In genomic region chrX:136742661-136743103, GRCm38 (mm10) we compare ENCODE assay signal across 8 mouse cellular contexts. TPM values are rescaled to one million over a fixed set of nuclear protein-coding genes. Genes with fewer than 3 reads are reported as not detected.
DNase-seq lines count a peak whose midpoint lies in the region; ATAC-seq and TF ChIP-seq lines count a peak whose summit lies in the region.

No protein-coding gene starts in this region.

- no peak for TF ChIP-seq EP300 in liver, postnatal 0 days (IDR thresholded peaks at IDR 0.05; ENCODE audit: low read depth)

- H3K4me2 ChIP-seq in heart, embryonic 16.5 days (ENCODE audit: low read depth, low read length): peak overlapping the region; percentile 69
- peak overlapping the region; percentile 72 for H3K4me2 ChIP-seq in liver, postnatal 0 days (ENCODE audit: low read depth, low read length)
- H3K4me2 ChIP-seq in neural tube, embryonic 14.5 days (ENCODE audit: low read depth, low read length): peak overlapping the region; percentile 48

- ATAC-seq in heart, embryonic 16.5 days (replicated peaks; ENCODE audit: extremely low read depth, insufficient read depth, low FRiP score): no peak
- ATAC-seq in liver, postnatal 0 days: no peak
- ATAC-seq in neural tube, embryonic 14.5 days (ENCODE audit: low read depth): no peak

- H3K9ac ChIP-seq in heart, embryonic 16.5 days (ENCODE audit: low read length): peak overlapping the region; percentile 78
- peak overlapping the region; percentile 63 for H3K9ac ChIP-seq in liver, postnatal 0 days (replicated peaks)
- H3K9ac ChIP-seq in neural tube, embryonic 14.5 days (replicated peaks; ENCODE audit: low read depth, low read length): peak overlapping the region; percentile 47; the same call in 1 of the 2 replicates

- no peak for TF ChIP-seq CTCF in embryonic fibroblast, embryonic 13.5 days (IDR thresholded peaks at IDR 0.05; ENCODE audit: borderline replicate concordance, insufficient read depth, low read length)
- TF ChIP-seq CTCF in liver, postnatal 0 days (IDR thresholded peaks at IDR 0.05; ENCODE audit: low read depth): peak; percentile 70

- H3K4me1 ChIP-seq in embryonic fibroblast, embryonic 13.5 days (ENCODE audit: control insufficient read depth, insufficient read depth, low read length): no peaks in the 10 kb centered on the region
- no peaks in the 10 kb centered on the region for H3K4me1 ChIP-seq in heart, embryonic 16.5 days (ENCODE audit: control insufficient read depth, insufficient read depth, low read length)
- no peaks in the 10 kb centered on the region for H3K4me1 ChIP-seq in liver, postnatal 0 days (ENCODE audit: insufficient read depth)
- peaks cover 4% of the 10 kb centered on the region; the same call in 1 of the 2 replicates for H3K4me1 ChIP-seq in neural tube, embryonic 14.5 days (ENCODE audit: control insufficient read depth, insufficient read depth, low read length)

- H3K4me3 ChIP-seq in embryonic fibroblast, embryonic 13.5 days (ENCODE audit: insufficient read depth, low read length): peak overlapping the region; percentile 57
- peak overlapping the region; percentile 65 for H3K4me3 ChIP-seq in heart, embryonic 16.5 days (ENCODE audit: low read length)
- peak overlapping the region; percentile 65 for H3K4me3 ChIP-seq in liver, postnatal 0 days (ENCODE audit: low read depth, low read length)
- H3K4me3 ChIP-seq in neural tube, embryonic 14.5 days (ENCODE audit: low read depth, low read length): peak overlapping the region; percentile 35

- H3K9me3 ChIP-seq in heart, embryonic 16.5 days (replicated peaks; ENCODE audit: control insufficient read depth, low read length): no peaks in the 10 kb centered on the region
- no peaks in the 10 kb centered on the region for H3K9me3 ChIP-seq in liver, postnatal 0 days (ENCODE audit: low read length)
- no peaks in the 10 kb centered on the region for H3K9me3 ChIP-seq in neural tube, embryonic 14.5 days (ENCODE audit: control insufficient read depth, low read length)

- no peaks in the 10 kb centered on the region for H3K36me3 ChIP-seq in heart, embryonic 16.5 days (ENCODE audit: control insufficient read depth, insufficient read depth)
- H3K36me3 ChIP-seq in liver, postnatal 0 days (replicated peaks; ENCODE audit: insufficient read depth, low read length): no peaks in the 10 kb centered on the region
- H3K36me3 ChIP-seq in neural tube, embryonic 14.5 days (ENCODE audit: control insufficient read depth, insufficient read depth, low read length): no peaks in the 10 kb centered on the region; the same call in 1 of the 2 replicates

- no peak for TF ChIP-seq POLR2A in embryonic fibroblast, embryonic 13.5 days (IDR thresholded peaks at IDR 0.05; ENCODE audit: low read depth, low read length)

- 19% methylated on average over 5 of the region's 5 CpGs for WGBS in heart, embryonic 16.5 days
- 24% methylated on average over 5 of the region's 5 CpGs for WGBS in liver, postnatal 0 days (ENCODE audit: insufficient replicate concordance)
- 23% methylated on average over 5 of the region's 5 CpGs for WGBS in neural tube, embryonic 14.5 days

- peak; percentile 70 for DNase-seq in CD4-positive helper T cell, adult 2 months (ENCODE audit: low read depth, low spot score)
- DNase-seq in adrenal gland, postnatal 25 days: peak; percentile 20
- peak; percentile 74 to 75 for DNase-seq in kidney, postnatal 36 days
- DNase-seq in liver, postnatal 0 days: peak; percentile 49
- peak; percentile 60 for DNase-seq in thymus, postnatal 14 days

- no peaks in the 10 kb centered on the region for H3K27me3 ChIP-seq in heart, embryonic 16.5 days (ENCODE audit: control insufficient read depth, insufficient read depth, low read length)
- H3K27me3 ChIP-seq in liver, postnatal 0 days (ENCODE audit: insufficient read depth, low read length): no peaks in the 10 kb centered on the region
- H3K27me3 ChIP-seq in neural tube, embryonic 14.5 days (ENCODE audit: control insufficient read depth, insufficient read depth, low read length): no peaks in the 10 kb centered on the region

- peak overlapping the region; percentile 99 for H3K27ac ChIP-seq in embryonic fibroblast, embryonic 13.5 days (ENCODE audit: insufficient read depth, low read length)
- peak overlapping the region; percentile 93 for H3K27ac ChIP-seq in heart, embryonic 16.5 days (ENCODE audit: low read length)
- H3K27ac ChIP-seq in liver, postnatal 0 days (ENCODE audit: low read depth): peak overlapping the region; percentile 88
- peak overlapping the region; percentile 77 for H3K27ac ChIP-seq in neural tube, embryonic 14.5 days (ENCODE audit: low read depth, low read length)

RNA-seq across cellular contexts. Expression of gene Morf4l2, which starts 0.8 kb away (rescaled TPM):
- 257 and 345 TPM in 2 replicates for total RNA-seq in adrenal gland, postnatal 25 days (2021)
- polyA plus RNA-seq in embryonic fibroblast, embryonic 13.5 days (2011; ENCODE audit: insufficient read length, low read depth, missing spikeins): 634 and 777 TPM in 2 replicates
- 292 and 337 TPM in 2 replicates for polyA plus RNA-seq in heart, embryonic 16.5 days (2015; fragmentation: Nextera tagmentation; extraction: Ambion mirVana)
- 150 and 163 TPM in 2 replicates for polyA plus RNA-seq in liver, postnatal 0 days (2015; fragmentation: Nextera tagmentation; extraction: Ambion mirVana)
- polyA plus RNA-seq in neural tube, embryonic 14.5 days (2014; fragmentation: Nextera tagmentation; extraction: Ambion mirVana): 525 and 546 TPM in 2 replicates

RNA-seq across cellular contexts. Expression of gene Tceal1, which starts 34.9 kb away (rescaled TPM):
- total RNA-seq in adrenal gland, postnatal 25 days (2021): 8.2 and 10.1 TPM in 2 replicates
- 6.1 and 7.6 TPM in 2 replicates for polyA plus RNA-seq in embryonic fibroblast, embryonic 13.5 days (2011; ENCODE audit: insufficient read length, low read depth, missing spikeins)
- 8.7 and 9.3 TPM in 2 replicates for polyA plus RNA-seq in heart, embryonic 16.5 days (2015; fragmentation: Nextera tagmentation; extraction: Ambion mirVana)
- polyA plus RNA-seq in liver, postnatal 0 days (2015; fragmentation: Nextera tagmentation; extraction: Ambion mirVana): 0.96 and 0.97 TPM in 2 replicates
- 22.6 and 27.9 TPM in 2 replicates for polyA plus RNA-seq in neural tube, embryonic 14.5 days (2014; fragmentation: Nextera tagmentation; extraction: Ambion mirVana)

RNA-seq across cellular contexts. Expression of gene Glra4, which starts 37.3 kb away (rescaled TPM):
- not detected in 2 replicates for total RNA-seq in adrenal gland, postnatal 25 days (2021)
- not detected in 2 replicates for polyA plus RNA-seq in embryonic fibroblast, embryonic 13.5 days (2011; ENCODE audit: insufficient read length, low read depth, missing spikeins)
- not detected in 2 replicates for polyA plus RNA-seq in heart, embryonic 16.5 days (2015; fragmentation: Nextera tagmentation; extraction: Ambion mirVana)
- polyA plus RNA-seq in liver, postnatal 0 days (2015; fragmentation: Nextera tagmentation; extraction: Ambion mirVana): not detected in 2 replicates
- 0.17 TPM in 1 of 2 replicates, not detected in the other for polyA plus RNA-seq in neural tube, embryonic 14.5 days (2014; fragmentation: Nextera tagmentation; extraction: Ambion mirVana)

Comparison
In these comparisons a context has a peak if more than half of its experiments do, and no peak if none do; other contexts are left out.
1. DNase-seq: peak in every context shown above with its lines; median percentile 74 in kidney, postnatal 36 days; 70 in CD4-positive helper T cell, adult 2 months; 60 in thymus, postnatal 14 days; 49 in liver, postnatal 0 days; 20 in adrenal gland, postnatal 25 days.